Mouse (Mus musculus) frontal cortex, adult 2 months (tissue): ENCODE measurements at regions not wholly inside any gene's neighbourhood (a gene's known extent, or its start where the extent isn't known, plus 50 kb on each side); places are given as distances from the start of the nearest gene placed in this dataset.

Source experiments
- DNase-seq, 2 experiments: peaks; one replicate each; pipeline ENCODE4 v3.0.0; 2022; ENCODE audit warnings: low spot score in 1 of 2; ENCODE audit errors: extremely low spot score in 1 of 2

- DNase-seq = no peak
Measured at GRCm38 (mm10) chr9:83059083-83059482, 83.8 kb upstream of the Phip start.

- DNase-seq = no peak
Measured at GRCm38 (mm10) chr9:83056208-83056607, 80.9 kb upstream of the Phip start.

- no peak for DNase-seq
Measured at GRCm38 (mm10) chr9:83051666-83052065, 76.3 kb upstream of the Phip start.

DNA sequence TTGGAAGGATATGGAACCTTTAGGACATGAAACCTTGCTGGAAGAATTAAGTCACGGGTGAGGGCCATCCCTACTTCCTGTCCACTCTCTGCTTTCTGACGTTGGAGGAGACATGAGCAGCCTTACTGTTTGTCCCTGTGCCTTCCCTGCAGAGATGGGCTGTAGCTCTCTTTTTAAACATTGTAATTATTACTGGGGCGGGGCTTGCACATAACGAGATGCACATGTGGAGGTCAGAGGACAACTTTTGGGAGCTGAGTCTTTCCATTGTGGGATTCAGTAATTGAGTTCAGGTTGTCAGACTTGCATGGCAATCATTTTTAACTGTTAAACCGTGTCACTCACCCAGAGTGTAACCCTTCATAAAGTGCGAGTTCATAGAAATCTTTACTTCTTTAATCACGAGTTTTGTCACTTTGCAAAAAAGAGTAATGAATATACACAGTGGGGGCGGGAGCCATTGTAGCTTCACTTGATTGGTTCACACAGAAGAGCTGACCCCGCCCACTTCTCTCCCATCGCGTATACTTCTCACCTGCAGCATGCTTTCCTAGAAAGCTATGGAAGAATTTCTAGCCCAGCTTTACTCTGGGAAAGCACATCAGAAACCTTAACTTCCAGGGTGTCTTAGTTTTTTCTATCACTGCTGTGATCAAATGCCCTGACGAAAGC lies 72.4 kb upstream of the Phip start:
- no peak for DNase-seq

DNA sequence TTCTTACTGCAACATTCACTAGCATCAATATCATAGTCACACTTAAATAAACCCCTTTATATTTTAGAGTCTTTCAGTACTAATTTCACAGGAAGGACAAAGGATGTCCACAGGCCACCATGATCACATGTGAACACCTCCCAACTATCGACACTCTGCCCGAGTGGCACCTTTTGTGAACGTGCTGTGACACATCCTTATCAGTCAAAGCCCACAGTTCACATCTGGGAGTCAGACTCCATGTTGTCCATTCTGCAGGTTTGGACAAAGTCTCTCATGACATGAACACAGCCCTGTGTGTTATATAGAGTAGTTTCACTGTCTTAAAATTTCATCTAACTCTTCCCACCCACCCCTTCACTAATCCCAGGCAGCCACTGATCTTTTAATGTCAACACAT lies 70.7 kb upstream of the Phip start:
- DNase-seq = no peak

- DNase-seq = no peak
Measured at GRCm38 (mm10) chr9:83043790-83044189, 68.5 kb upstream of the Phip start.

DNA sequence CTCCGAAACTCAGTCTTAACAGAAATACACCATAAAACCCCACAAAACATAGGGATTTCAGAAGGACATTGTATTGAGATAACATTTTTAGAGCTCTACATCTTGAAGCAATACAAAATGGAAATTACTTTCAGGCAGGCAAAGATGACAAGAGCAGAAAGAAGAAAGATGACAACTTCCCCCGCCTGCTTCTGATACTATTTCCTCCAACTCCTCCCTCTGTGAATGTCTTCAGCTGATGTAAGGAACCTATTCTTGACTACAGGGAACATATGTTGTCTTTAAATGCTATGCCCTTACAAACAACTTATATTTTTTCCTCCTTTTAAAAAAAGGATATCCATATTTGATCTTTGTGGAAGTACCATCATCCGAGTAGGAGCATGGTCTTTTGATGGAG lies 66.0 kb upstream of the Phip start:
- peak; percentile 40 to 47 for DNase-seq

DNA sequence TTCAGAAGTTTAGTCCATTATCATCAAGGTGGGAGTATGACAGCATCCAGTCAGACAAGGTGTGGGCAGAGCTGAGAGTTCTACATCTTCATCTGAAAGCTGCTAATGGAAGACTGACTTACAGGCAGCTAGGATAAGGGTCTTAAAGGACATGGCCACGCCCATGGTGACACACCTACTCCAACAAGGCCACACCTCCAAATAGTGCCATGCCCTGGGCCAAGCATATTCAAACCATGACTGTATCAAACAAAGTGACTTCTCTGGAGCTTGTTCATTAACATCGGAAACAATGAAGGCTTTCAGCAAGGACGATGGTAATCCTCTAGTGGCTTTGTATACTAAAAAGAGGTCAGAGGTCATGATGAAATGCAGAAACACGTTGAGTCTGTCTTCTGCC lies 65.4 kb upstream of the Phip start:
- no peak for DNase-seq

DNA sequence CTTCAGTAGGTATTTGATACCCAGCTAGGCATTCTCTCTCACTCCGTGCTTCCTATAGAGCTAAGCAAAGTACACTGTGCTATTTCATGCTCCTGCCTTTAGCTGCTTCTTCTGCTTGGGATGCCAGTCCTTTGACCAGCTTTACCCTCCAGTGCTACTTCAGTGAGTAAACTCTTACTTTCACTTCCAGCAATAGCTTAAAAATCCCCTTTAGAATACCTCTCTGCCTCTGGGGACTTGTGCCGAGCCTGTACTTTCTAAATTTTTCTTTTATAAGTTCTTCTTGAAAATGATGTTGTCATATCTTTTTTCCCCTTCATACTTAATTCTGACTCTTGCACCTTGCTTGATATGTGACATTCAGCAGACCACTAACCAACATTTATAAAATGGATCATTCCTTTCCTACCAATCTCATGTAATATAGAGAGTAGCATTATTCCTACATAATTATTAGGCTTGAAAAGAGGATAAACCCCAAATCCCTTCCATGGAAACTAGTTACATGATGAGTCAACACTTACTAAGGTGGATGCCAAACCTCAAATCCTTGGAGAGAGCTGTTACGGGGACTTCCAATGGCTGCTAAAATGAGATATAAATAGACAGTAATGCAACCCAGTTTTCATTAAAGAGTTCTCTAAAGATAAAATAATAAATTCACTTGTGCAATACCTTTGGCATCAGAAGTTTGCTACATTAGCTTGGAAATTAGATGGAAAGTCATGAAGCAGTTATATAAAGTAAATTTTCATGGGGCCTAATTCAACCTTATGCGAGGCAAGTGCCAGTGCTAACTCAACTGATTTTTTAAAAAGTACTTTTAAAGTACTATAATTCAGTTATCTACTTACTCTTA lies 62.2 kb upstream of the Phip start:
- DNase-seq = no peak
